Mouse (Mus musculus) heart, adult 2 months (tissue): ENCODE data around the gene Efna1. TPM values are rescaled to one million over a fixed set of nuclear protein-coding genes. Genes with fewer than 3 reads are reported as not detected.

Source experiments
- DNase-seq, 2 experiments: peaks; one replicate each; pipeline ENCODE4 v3.0.0; 2021
- H3K27ac ChIP-seq: fragments of 200-600 bp; 2 replicates; pipeline ENCODE4 v1.8.1; 2022
- H3K27me3 ChIP-seq: fragments of 200-500 bp; 2 replicates; pipeline ENCODE4 v1.6.1; 2012; ENCODE audit warnings: mild to moderate bottlenecking, low read length, inconsistent platforms, mixed read lengths; ENCODE audit not compliant: control insufficient read depth, insufficient read depth
- H3K36me3 ChIP-seq: fragments of 200-500 bp; 2 replicates; pipeline ENCODE4 v1.6.1; 2012; ENCODE audit warnings: low read length, inconsistent platforms; ENCODE audit not compliant: control insufficient read depth, insufficient read depth
- H3K4me1 ChIP-seq: fragments of 200-500 bp; 2 replicates; pipeline ENCODE4 v1.6.1; 2011; ENCODE audit warnings: low read length; ENCODE audit not compliant: control insufficient read depth, insufficient read depth
- H3K4me3 ChIP-seq: fragments of 200-600 bp; 2 replicates; pipeline ENCODE4 v1.8.1; 2022
- H3K79me2 ChIP-seq: fragments of 200-500 bp; replicated peaks from 2 replicates; pipeline ENCODE4 v1.6.1; 2012; ENCODE audit warnings: mild to moderate bottlenecking, inconsistent platforms, low read length, moderate library complexity, mixed read lengths; ENCODE audit not compliant: control insufficient read depth, insufficient read depth
- H3K9ac ChIP-seq: fragments of 200-500 bp; 2 replicates; pipeline ENCODE4 v1.6.1; 2012; ENCODE audit warnings: low read depth, mild to moderate bottlenecking, control low read depth, inconsistent platforms, low read length, mixed read lengths
- CTCF ChIP-seq: fragments of 200-600 bp; IDR thresholded peaks from 2 replicates; pipeline ENCODE4 v1.8.1; 2022; ENCODE audit warnings: antibody characterized with exemption, mild to moderate bottlenecking, moderate library complexity
- EP300 ChIP-seq: fragments of 200-500 bp; IDR thresholded peaks from 2 replicates; pipeline ENCODE4 v1.6.1; 2011; ENCODE audit warnings: low read depth, low read length, control low read depth; ENCODE audit not compliant: insufficient read depth
- POLR2A ChIP-seq: fragments of 200-500 bp; IDR thresholded peaks from 2 replicates; pipeline ENCODE4 v1.6.1; 2011; ENCODE audit warnings: mild to moderate bottlenecking, low read depth, low read length, control low read depth; ENCODE audit not compliant: insufficient read depth
- WGBS: fragments of 180-500 bp; shearing (Covaris S2); methylation state at CpG from one replicate; pipeline ENCODE4 v1.1.7; 2018; 5-methylcytosine and 5-hydroxymethylcytosine counted together
- intact Hi-C: fragments of 180-260 bp; cut with DNase I; formaldehyde crosslinking; loops from one replicate; pipeline ENCODE4 v1.15.1; 2025
- polyA plus RNA-seq: library from polyadenylated mRNA; depleted of rRNA; stranded (reverse); fragments of >200 nt; gene quantifications from 2 replicates; pipeline ENCODE4 v1.2.3, GENCODE M21; 2012
- total RNA-seq, 2 experiments: library from RNA; stranded (reverse); gene quantifications; 2 replicates each; pipeline ENCODE4 v1.2.3; 2021

The Efna1 gene
- total and polyA plus RNA-seq, 3 experiments: 22.6 to 39.6 (median 28.4) TPM

GRCm38 (mm10) chr3:89250435-89251040 lies 30.4 kb downstream of the Efna1 start:
- intact Hi-C loops: loop anchor here (1.0 to 2.0 kb wide), 4 partner anchors 16 to 58 kb away; no protein-coding TSS in a partner anchor
- WGBS: 10% methylated on average over 7 of the region's 7 CpGs

GRCm38 (mm10) chr3:89247466-89247865 lies 33.5 kb downstream of the Efna1 start:
- H3K36me3 ChIP-seq: no peaks in the 10 kb centered on the region; the same call in 1 of the 2 replicates
- TF ChIP-seq EP300: no peak
- H3K4me1 ChIP-seq: peaks cover 13% of the 10 kb centered on the region
- DNase-seq: no peak
- H3K27me3 ChIP-seq: no peaks in the 10 kb centered on the region
- no peak overlapping the region for H3K27ac ChIP-seq
- H3K4me3 ChIP-seq: no peak overlapping the region
- no peak overlapping the region for H3K9ac ChIP-seq
- 68% methylated on average over 4 of the region's 4 CpGs for WGBS
- H3K79me2 ChIP-seq: no peaks in the 10 kb centered on the region
- intact Hi-C loops: no loop called here

More at GRCm38 (mm10) chr3:89250435-89251040, 30.4 kb downstream of the Efna1 start:
- peak; percentile 62; the same call in 1 of the 2 replicates for TF ChIP-seq POLR2A
- TF ChIP-seq CTCF: peak; percentile 93
- peak; percentile 93; the same call in 1 of the 2 replicates for TF ChIP-seq EP300
- Histone ChIP-seq H3K27me3 (no peaks in the 10 kb centered on the region), H3K36me3 (no peaks in the 10 kb centered on the region; the same call in 1 of the 2 replicates), H3K4me1 (peaks cover 15% of the 10 kb centered on the region), H3K27ac (peak overlapping the region; percentile 94), H3K9ac (no peak overlapping the region), H3K4me3 (no peak overlapping the region; the same call in 1 of the 2 replicates), H3K79me2 (no peaks in the 10 kb centered on the region)
- DNase-seq: peak; percentile 78 to 81

GRCm38 (mm10) chr3:89246261-89247100 lies 34.5 kb downstream of the Efna1 start, which contains the start of gene Trim46:
Gene Trim46, minus strand, starts transcription at chr3:89246309.
- Histone ChIP-seq H3K27ac (peak within 1 kb of the TSS; percentile 93), H3K79me2 (no peaks in the 10 kb centered on the region), H3K36me3 (no peaks in the 10 kb centered on the region), H3K27me3 (no peaks in the 10 kb centered on the region), H3K9ac (peak within 1 kb of the TSS; percentile 76), H3K4me3 (peak within 1 kb of the TSS; percentile 97), H3K4me1 (peaks cover 9% of the 10 kb centered on the region)
- under 1% methylated on average over 42 of the region's 42 CpGs for WGBS
- intact Hi-C loops: loop anchor here (1.0 kb wide), 1 partner anchor 36 kb away; no protein-coding TSS in a partner anchor
- peak; percentile 73 for TF ChIP-seq POLR2A
- peak; percentile 92 for TF ChIP-seq EP300
- peak; percentile 100 for TF ChIP-seq CTCF
- DNase-seq: peak; percentile 91

- Histone ChIP-seq H3K27ac (peak within 1 kb of the TSS; percentile 93), H3K79me2 (no peaks in the 10 kb centered on the region), H3K4me1 (peaks cover 5% of the 10 kb centered on the region), H3K36me3 (no peaks in the 10 kb centered on the region), H3K27me3 (no peaks in the 10 kb centered on the region), H3K9ac (peak within 1 kb of the TSS; percentile 76), H3K4me3 (peak within 1 kb of the TSS; percentile 97)
- TF ChIP-seq CTCF (no peak), POLR2A (no peak), EP300 (no peak)
- WGBS: 7% methylated on average over 20 of the region's 20 CpGs
- peak; percentile 48 to 53 for DNase-seq
- intact Hi-C loops: loop anchor here (1.0 kb wide), 1 partner anchor 37 kb away; no protein-coding TSS in a partner anchor
Observed at GRCm38 (mm10) chr3:89245688-89246171, 35.2 kb downstream of the Efna1 start, which contains the start of gene Krtcap2. Gene Krtcap2, plus strand, starts transcription at chr3:89245966.

- no peaks in the 10 kb centered on the region for H3K79me2 ChIP-seq
- WGBS: 2% methylated on average over 22 of the region's 26 CpGs
- TF ChIP-seq CTCF (no peak), EP300 (no peak), POLR2A (no peak)
- peak overlapping the region; percentile 37 for H3K9ac ChIP-seq
- DNase-seq: no peak
- H3K27ac ChIP-seq: peak overlapping the region; percentile 7; the same call in 1 of the 2 replicates
- peak overlapping the region; percentile 97 for H3K4me3 ChIP-seq
- no peaks in the 10 kb centered on the region for H3K27me3 ChIP-seq
- no peaks in the 10 kb centered on the region for H3K36me3 ChIP-seq
- intact Hi-C loops: no loop called here
- H3K4me1 ChIP-seq: peaks cover 1% of the 10 kb centered on the region; the same call in 1 of the 2 replicates
Observed at GRCm38 (mm10) chr3:89244982-89245687, 35.8 kb downstream of the Efna1 start.
